Mouse (Mus musculus) heart, embryonic 12.5 days (tissue): ENCODE data around the gene Phactr1. TPM values are rescaled to one million over a fixed set of nuclear protein-coding genes. Genes with fewer than 3 reads are reported as not detected.
"Not testable (repeated sequence)": the region's sequence is repeated elsewhere in the genome, so short reads cannot be mapped to it uniquely, and the experiment has no call there.

Experiments used
- ATAC-seq: fragments of 200-750 bp; cut with Nextera tagmentation; 2 replicates; pipeline ENCODE4 v1.8.0; 2017; ENCODE audit warnings: moderate TSS enrichment, moderate library complexity; ENCODE audit not compliant: insufficient number of reproducible peaks, low FRiP score
- H3K27ac ChIP-seq: fragments of 300-500 bp; sonication (generic); 2 replicates; pipeline ENCODE4 v1.5.1; 2016; ENCODE audit warnings: mild to moderate bottlenecking, moderate library complexity; ENCODE audit not compliant: poor library complexity, severe bottlenecking
- H3K27me3 ChIP-seq: fragments of 300-500 bp; sonication (generic); replicated peaks from 2 replicates; pipeline ENCODE4 v1.6.1; 2016; ENCODE audit warnings: mild to moderate bottlenecking, moderate library complexity
- H3K36me3 ChIP-seq: fragments of 300-500 bp; sonication (generic); 2 replicates; pipeline ENCODE4 v1.6.1; 2016; ENCODE audit warnings: mild to moderate bottlenecking, moderate library complexity
- H3K4me1 ChIP-seq: fragments of 300-500 bp; sonication (generic); replicated peaks from 2 replicates; pipeline ENCODE4 v1.6.1; 2016; ENCODE audit warnings: mild to moderate bottlenecking
- H3K4me2 ChIP-seq: fragments of 300-500 bp; sonication (generic); 2 replicates; pipeline ENCODE4 v1.6.1; 2016; ENCODE audit warnings: mild to moderate bottlenecking, moderate library complexity
- H3K4me3 ChIP-seq: fragments of 300-500 bp; sonication (generic); 2 replicates; pipeline ENCODE4 v1.5.1; 2016; ENCODE audit warnings: mild to moderate bottlenecking
- H3K9ac ChIP-seq: fragments of 300-500 bp; sonication (generic); 2 replicates; pipeline ENCODE4 v1.6.1; 2016; ENCODE audit warnings: mild to moderate bottlenecking, moderate library complexity
- H3K9me3 ChIP-seq: fragments of 300-500 bp; sonication (generic); replicated peaks from 2 replicates; pipeline ENCODE4 v1.6.1; 2016; ENCODE audit warnings: mild to moderate bottlenecking, moderate library complexity
- WGBS: fragments of 180-500 bp; shearing (Covaris S2); methylation state at CpG from one replicate; pipeline ENCODE4 v1.1.7; 2016; 5-methylcytosine and 5-hydroxymethylcytosine counted together
- polyA plus RNA-seq: library from polyadenylated mRNA; unstranded; fragments of >200 nt; fragmentation: Nextera tagmentation; extraction: Ambion mirVana; gene quantifications from 2 replicates; pipeline ENCODE4 v1.2.1, GENCODE M21; 2016

Gene Phactr1
- polyA plus RNA-seq, 1 experiment from 2014 or later, result 4.7 TPM

DNA sequence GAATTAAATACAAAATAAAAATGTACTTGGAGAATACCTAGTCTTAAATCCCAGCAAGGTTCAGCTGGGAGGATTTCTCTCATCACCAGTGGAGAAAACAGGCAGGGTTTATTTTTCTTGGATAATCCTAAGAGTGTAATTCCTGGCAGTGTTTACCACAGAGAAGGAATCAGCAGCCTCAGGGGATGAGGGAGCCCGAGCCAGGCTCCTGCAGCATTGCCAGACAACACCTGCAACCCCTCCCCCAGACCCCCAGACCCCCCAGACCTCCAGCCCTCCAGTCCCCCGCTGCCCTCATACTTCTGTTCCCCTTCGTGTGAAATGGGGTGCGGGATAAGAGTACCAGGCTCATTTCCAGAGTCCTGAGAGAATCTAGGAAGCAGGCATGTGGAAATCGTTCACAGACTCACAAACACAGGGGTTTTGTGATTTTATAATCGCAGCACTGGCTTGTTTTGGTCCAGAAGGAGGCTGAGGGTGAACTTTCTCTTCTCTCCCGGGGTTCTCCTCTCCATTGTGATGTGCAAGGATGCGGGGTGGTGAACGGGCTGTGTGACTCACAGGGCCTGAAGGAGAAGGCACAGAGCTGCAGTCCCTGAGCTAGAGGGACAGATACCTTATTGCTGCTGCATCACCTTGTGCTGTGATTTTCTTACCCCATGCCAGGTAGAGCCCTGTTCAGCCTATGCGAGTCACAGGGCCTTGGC, 249.3 kb downstream of the Phactr1 start:
- H3K27ac ChIP-seq, result no peak overlapping the region
- H3K36me3 ChIP-seq, result no peaks in the 10 kb centered on the region
- ATAC-seq, result no peak
- no peak overlapping the region for H3K4me2 ChIP-seq
- no peak overlapping the region for H3K4me3 ChIP-seq
- peaks cover 16% of the 10 kb centered on the region for H3K9me3 ChIP-seq
- H3K27me3 ChIP-seq, result no peaks in the 10 kb centered on the region
- no peaks in the 10 kb centered on the region for H3K4me1 ChIP-seq
- WGBS, result 41% methylated on average over 10 of the region's 10 CpGs
- H3K9ac ChIP-seq, result no peak overlapping the region

GRCm38 (mm10) chr13:42932046-42932445, 251.6 kb downstream of the Phactr1 start:
- no peak overlapping the region for H3K9ac ChIP-seq
- WGBS, result 78% methylated on average over 5 of the region's 5 CpGs

DNA sequence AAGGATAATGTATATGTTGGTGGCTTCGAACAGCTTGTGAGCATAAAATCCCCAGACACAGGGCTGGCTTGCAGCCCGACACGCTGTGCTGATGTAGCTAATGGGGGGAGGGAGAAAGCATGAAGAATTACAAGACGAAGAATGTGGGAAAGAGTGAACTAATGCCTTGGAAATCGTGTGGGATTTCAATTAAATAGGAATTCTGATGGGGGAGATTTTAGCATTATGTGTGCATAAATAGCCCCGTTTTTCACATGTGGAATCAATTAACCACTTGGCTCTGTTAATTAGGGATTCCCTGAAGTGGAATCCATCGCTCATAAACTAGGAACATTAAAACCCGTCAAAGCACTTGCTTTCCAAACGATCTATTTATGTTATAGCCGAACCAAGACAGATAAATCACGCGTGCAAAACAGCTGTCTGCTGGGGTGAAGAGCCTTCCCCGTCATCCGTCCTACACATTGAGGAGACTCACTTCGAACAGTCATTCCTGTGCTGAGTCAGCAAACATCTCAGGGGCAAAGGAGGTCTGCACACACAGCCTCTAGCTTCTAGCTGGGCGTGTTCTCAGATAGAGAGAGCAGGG, 254.2 kb downstream of the Phactr1 start:
- no peak overlapping the region for H3K4me3 ChIP-seq
- no peak for ATAC-seq

More at GRCm38 (mm10) chr13:42932046-42932445, 251.6 kb downstream of the Phactr1 start:
- Histone ChIP-seq H3K27me3 (no peaks in the 10 kb centered on the region), H3K4me3 (no peak overlapping the region), H3K9me3 (peaks cover 16% of the 10 kb centered on the region), H3K4me2 (no peak overlapping the region), H3K4me1 (no peaks in the 10 kb centered on the region), H3K36me3 (no peaks in the 10 kb centered on the region), H3K27ac (no peak overlapping the region)
- no peak for ATAC-seq

DNA sequence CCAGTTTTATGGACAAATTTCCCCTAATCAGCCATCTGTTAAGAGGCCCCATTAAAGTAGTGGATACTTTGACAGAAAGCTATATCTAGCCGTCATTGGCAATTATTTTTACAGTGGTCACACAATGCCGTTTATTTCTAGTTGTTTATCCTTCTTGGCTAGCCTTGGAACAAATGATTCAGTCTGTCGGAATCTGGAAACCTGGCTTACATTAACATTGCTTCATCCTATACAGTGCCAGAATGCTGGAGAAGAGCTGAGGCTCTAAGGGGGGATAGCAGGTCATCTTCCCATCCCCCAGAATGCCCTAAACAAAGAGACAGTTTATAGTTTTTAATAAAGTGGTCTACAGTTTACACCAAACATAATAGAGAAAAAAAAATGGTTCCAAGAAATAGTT, 257.4 kb downstream of the Phactr1 start:
- Histone ChIP-seq H3K36me3 (no peaks in the 10 kb centered on the region), H3K9me3 (no peaks in the 10 kb centered on the region), H3K4me3 (no peak overlapping the region), H3K27me3 (no peaks in the 10 kb centered on the region), H3K9ac (no peak overlapping the region), H3K4me1 (no peaks in the 10 kb centered on the region), H3K4me2 (no peak overlapping the region), H3K27ac (no peak overlapping the region)
- WGBS, result 74% methylated on average over 3 of the region's 3 CpGs
- ATAC-seq, result no peak

More for the DNA sequence above, 254.2 kb downstream of the Phactr1 start:
- Histone ChIP-seq H3K27me3 (no peaks in the 10 kb centered on the region), H3K9me3 (0 out of 2 replicates have a peak, but pooled peaks cover 4% of the 10 kb centered on the region), H3K36me3 (no peaks in the 10 kb centered on the region), H3K4me2 (no peak overlapping the region), H3K27ac (no peak overlapping the region), H3K9ac (no peak overlapping the region), H3K4me1 (no peaks in the 10 kb centered on the region)
- 72% methylated on average over 16 of the region's 16 CpGs for WGBS

- no peaks in the 10 kb centered on the region for H3K27me3 ChIP-seq
- no peak overlapping the region for H3K4me2 ChIP-seq
- no peaks in the 10 kb centered on the region for H3K9me3 ChIP-seq
- H3K4me3 ChIP-seq, result no peak overlapping the region
- ATAC-seq, result no peak
- H3K36me3 ChIP-seq, result no peaks in the 10 kb centered on the region
- no peak overlapping the region for H3K27ac ChIP-seq
- no peak overlapping the region for H3K9ac ChIP-seq
- WGBS, result 91% methylated on average over 1 of the region's 1 CpGs
- H3K4me1 ChIP-seq, result no peaks in the 10 kb centered on the region
These were observed 257.9 kb downstream of the Phactr1 start for GRCm38 (mm10) chr13:42938346-42938745.

- H3K9me3 ChIP-seq, result no peaks in the 10 kb centered on the region
- no peaks in the 10 kb centered on the region for H3K27me3 ChIP-seq
- WGBS, result 85% methylated on average over 3 of the region's 3 CpGs
- no peak overlapping the region for H3K4me2 ChIP-seq
- no peaks in the 10 kb centered on the region for H3K36me3 ChIP-seq
- no peak overlapping the region for H3K4me3 ChIP-seq
- H3K27ac ChIP-seq, result no peak overlapping the region
- H3K9ac ChIP-seq, result no peak overlapping the region
- H3K4me1 ChIP-seq, result peaks cover 4% of the 10 kb centered on the region; the same call in 1 of the 2 replicates
- no peak for ATAC-seq
These were observed 259.8 kb downstream of the Phactr1 start for GRCm38 (mm10) chr13:42940271-42940670.

DNA sequence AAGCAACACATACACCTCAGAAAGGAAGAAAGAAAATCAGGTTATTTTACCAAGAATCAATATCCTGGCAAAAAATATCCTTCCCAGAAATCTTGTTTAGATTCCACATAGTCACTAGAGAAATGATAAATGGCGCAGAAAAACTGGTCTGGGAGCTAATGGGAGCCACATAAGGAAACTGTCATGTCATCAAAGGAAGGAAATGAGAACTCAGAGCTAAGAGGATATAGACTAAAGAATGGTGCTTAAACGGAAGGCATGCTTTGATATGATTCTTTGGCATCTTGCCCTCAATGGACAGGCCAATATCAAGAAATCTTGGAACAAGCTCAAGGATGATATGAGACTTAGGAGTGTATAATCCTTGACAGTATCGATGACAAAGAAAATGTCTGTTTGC, 263.7 kb downstream of the Phactr1 start:
- no peaks in the 10 kb centered on the region for H3K9me3 ChIP-seq
- H3K4me1 ChIP-seq, result peaks cover 4% of the 10 kb centered on the region; the same call in 1 of the 2 replicates
- H3K4me3 ChIP-seq, result no peak overlapping the region
- WGBS, result 53% methylated on average over 3 of the region's 3 CpGs
- H3K27ac ChIP-seq, result no peak overlapping the region
- no peaks in the 10 kb centered on the region for H3K27me3 ChIP-seq
- H3K36me3 ChIP-seq, result no peaks in the 10 kb centered on the region
- no peak for ATAC-seq
- H3K9ac ChIP-seq, result no peak overlapping the region
- no peak overlapping the region for H3K4me2 ChIP-seq

DNA sequence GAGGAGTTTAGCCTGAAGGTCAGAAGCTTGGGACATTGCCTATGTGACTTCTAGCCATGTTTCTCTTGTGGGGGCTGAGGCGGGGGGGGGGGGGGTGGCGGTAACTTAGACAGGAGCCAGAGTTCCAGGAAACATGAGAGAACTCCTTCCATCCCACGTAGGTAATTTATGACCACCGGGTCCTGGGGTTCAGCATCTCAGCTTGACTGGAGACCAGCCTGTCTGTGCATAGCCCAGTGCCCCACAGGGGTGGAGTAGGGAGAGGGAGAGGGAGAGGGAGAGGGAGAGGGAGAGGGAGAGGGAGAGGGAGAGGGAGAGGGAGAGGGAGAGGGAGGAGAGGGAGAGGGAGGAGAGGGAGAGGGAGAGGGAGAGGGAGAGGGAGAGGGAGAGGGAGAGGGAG, 264.8 kb downstream of the Phactr1 start:
- H3K4me2 ChIP-seq, H3K9me3 ChIP-seq, H3K9ac ChIP-seq, H3K27me3 ChIP-seq, ATAC-seq, H3K36me3 ChIP-seq, H3K4me3 ChIP-seq, H3K4me1 ChIP-seq, H3K27ac ChIP-seq: not testable (repeated sequence)
- WGBS, result 36% methylated on average over 4 of the region's 4 CpGs

GRCm38 (mm10) chr13:42948717-42949265, 268.4 kb downstream of the Phactr1 start:
- H3K4me3 ChIP-seq, result no peak overlapping the region
- H3K4me2 ChIP-seq, result no peak overlapping the region
- ATAC-seq, result no peak
- peaks cover 4% of the 10 kb centered on the region; the same call in 1 of the 2 replicates for H3K4me1 ChIP-seq
- WGBS, result 76% methylated on average over 10 of the region's 10 CpGs
- H3K9ac ChIP-seq, result no peak overlapping the region
- H3K27ac ChIP-seq, result no peak overlapping the region
- H3K27me3 ChIP-seq, result no peaks in the 10 kb centered on the region
- H3K9me3 ChIP-seq, result no peaks in the 10 kb centered on the region
- no peaks in the 10 kb centered on the region for H3K36me3 ChIP-seq

DNA sequence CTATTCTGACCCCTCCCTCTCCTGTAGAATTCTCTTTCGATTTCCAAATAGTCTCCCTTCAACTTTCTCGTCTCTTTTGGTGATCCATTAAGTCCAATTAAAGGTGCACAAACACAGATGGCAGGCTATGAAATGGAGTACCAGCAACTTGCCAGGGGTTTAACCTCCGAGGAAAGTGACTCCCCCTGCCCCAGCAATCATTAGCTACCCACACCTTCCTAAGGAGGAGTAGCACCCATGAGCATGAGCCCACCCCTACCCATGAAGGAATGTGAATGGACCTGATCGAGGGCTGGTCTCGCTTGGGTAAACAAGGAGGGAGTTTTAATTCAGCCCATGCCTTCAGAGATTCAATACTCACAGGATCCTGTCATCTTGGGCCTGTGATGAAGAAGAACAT, 268.9 kb downstream of the Phactr1 start:
- H3K4me1 ChIP-seq, result peaks cover 4% of the 10 kb centered on the region; the same call in 1 of the 2 replicates
- ATAC-seq, result no peak
- H3K9me3 ChIP-seq, result no peaks in the 10 kb centered on the region
- no peak overlapping the region for H3K4me3 ChIP-seq
- WGBS, result 80% methylated on average over 5 of the region's 5 CpGs
- no peak overlapping the region for H3K9ac ChIP-seq
- no peak overlapping the region for H3K27ac ChIP-seq
- H3K4me2 ChIP-seq, result no peak overlapping the region
- no peaks in the 10 kb centered on the region for H3K27me3 ChIP-seq
- no peaks in the 10 kb centered on the region for H3K36me3 ChIP-seq

- WGBS, result 82% methylated on average over 3 of the region's 3 CpGs
- Histone ChIP-seq H3K9ac (no peak overlapping the region), H3K4me3 (no peak overlapping the region), H3K4me1 (no peaks in the 10 kb centered on the region; the same call in 1 of the 2 replicates), H3K36me3 (no peaks in the 10 kb centered on the region), H3K27ac (no peak overlapping the region), H3K4me2 (no peak overlapping the region), H3K9me3 (no peaks in the 10 kb centered on the region), H3K27me3 (no peaks in the 10 kb centered on the region)
- no peak for ATAC-seq
These were observed 269.6 kb downstream of the Phactr1 start for GRCm38 (mm10) chr13:42950056-42950455.
